Mouse (Mus musculus): ENCODE results near the gene Kdm6a. TPM values are rescaled to one million over a fixed set of nuclear protein-coding genes. Genes with fewer than 3 reads are reported as not detected.

Gene Kdm6a
- polyA plus RNA-seq, 1 experiment = 11.5 TPM

GRCm38 (mm10) chrX:18278561-18278960 is 116.2 kb downstream of the Kdm6a start:
- DNase-seq = no peak
- 80% methylated on average over 5 of the region's 5 CpGs for WGBS
- no peak for TF ChIP-seq CTCF (IDR thresholded peaks at IDR 0.05; ENCODE audit: insufficient read depth, low read length)
- no peak for TF ChIP-seq POLR2A (IDR thresholded peaks at IDR 0.05; ENCODE audit: borderline replicate concordance, extremely low read depth, low read depth, low read length)
- no peaks in the 10 kb centered on the region for H3K4me1 ChIP-seq (ENCODE audit: control insufficient read depth, insufficient read depth, low read length)
- no peak overlapping the region for H3K4me3 ChIP-seq (replicated peaks; ENCODE audit: extremely low read depth, low read depth, low read length)

- H3K4me1 ChIP-seq (ENCODE audit: control insufficient read depth, insufficient read depth, low read length) = no peaks in the 10 kb centered on the region
- no peak for TF ChIP-seq CTCF (IDR thresholded peaks at IDR 0.05; ENCODE audit: insufficient read depth, low read length)
- no peak for TF ChIP-seq POLR2A (IDR thresholded peaks at IDR 0.05; ENCODE audit: borderline replicate concordance, extremely low read depth, low read depth, low read length)
- DNase-seq = no peak
- no peak overlapping the region for H3K4me3 ChIP-seq (replicated peaks; ENCODE audit: extremely low read depth, low read depth, low read length)
Observed at GRCm38 (mm10) chrX:18280134-18280533, 117.8 kb downstream of the Kdm6a start.

Other genes with a start within 250 kb of the Kdm6a start
- not detected in 2 replicates for gene Dusp21, start 16.7 kb upstream of the Kdm6a start, polyA plus RNA-seq (2012; rRNA removed)

Data from lung, adult 2 months (tissue).